Mouse (Mus musculus): ENCODE data around the gene Cxcr5. TPM values are rescaled to one million over a fixed set of nuclear protein-coding genes. Genes with fewer than 3 reads are reported as not detected.

Gene Cxcr5
- polyA plus RNA-seq, 1 experiment from 2014 or later: not detected

- 5% methylated on average over 3 of the region's 3 CpGs for WGBS
- H3K4me1 ChIP-seq (replicated peaks; ENCODE audit: control insufficient read depth, insufficient read depth, low read length): peaks cover 59% of the 10 kb centered on the region
- no peaks in the 10 kb centered on the region for H3K9me3 ChIP-seq (ENCODE audit: control insufficient read depth, low read length)
- peak overlapping the region; percentile 88 for H3K4me2 ChIP-seq (ENCODE audit: low read length)
- H3K36me3 ChIP-seq (ENCODE audit: control insufficient read depth, insufficient read depth): no peaks in the 10 kb centered on the region
- no peak for ATAC-seq
- peak overlapping the region; percentile 95 for H3K27ac ChIP-seq (ENCODE audit: low read length)
- H3K9ac ChIP-seq (replicated peaks; ENCODE audit: low read depth, low read length): peak overlapping the region; percentile 88
- H3K4me3 ChIP-seq (replicated peaks; ENCODE audit: low read length): peak overlapping the region; percentile 73
- H3K27me3 ChIP-seq (replicated peaks; ENCODE audit: control insufficient read depth, insufficient read depth, low read length): no peaks in the 10 kb centered on the region
Observed at GRCm38 (mm10) chr9:44482112-44482511, 79.6 kb downstream of the Cxcr5 start.

GRCm38 (mm10) chr9:44479628-44480428 is 81.8 kb downstream of the Cxcr5 start:
- H3K36me3 ChIP-seq (ENCODE audit: control insufficient read depth, insufficient read depth): no peaks in the 10 kb centered on the region
- H3K4me1 ChIP-seq (replicated peaks; ENCODE audit: control insufficient read depth, insufficient read depth, low read length): peaks cover 36% of the 10 kb centered on the region
- H3K27me3 ChIP-seq (replicated peaks; ENCODE audit: control insufficient read depth, insufficient read depth, low read length): no peaks in the 10 kb centered on the region
- peak overlapping the region; percentile 75 for H3K4me2 ChIP-seq (ENCODE audit: low read length)
- H3K27ac ChIP-seq (ENCODE audit: low read length): peak overlapping the region; percentile 98
- peak overlapping the region; percentile 75 for H3K9ac ChIP-seq (replicated peaks; ENCODE audit: low read depth, low read length)
- H3K4me3 ChIP-seq (replicated peaks; ENCODE audit: low read length): peak overlapping the region; percentile 62
- H3K9me3 ChIP-seq (ENCODE audit: control insufficient read depth, low read length): no peaks in the 10 kb centered on the region
- under 1% methylated on average over 26 of the region's 26 CpGs for WGBS
- ATAC-seq: peak; percentile 64

DNA sequence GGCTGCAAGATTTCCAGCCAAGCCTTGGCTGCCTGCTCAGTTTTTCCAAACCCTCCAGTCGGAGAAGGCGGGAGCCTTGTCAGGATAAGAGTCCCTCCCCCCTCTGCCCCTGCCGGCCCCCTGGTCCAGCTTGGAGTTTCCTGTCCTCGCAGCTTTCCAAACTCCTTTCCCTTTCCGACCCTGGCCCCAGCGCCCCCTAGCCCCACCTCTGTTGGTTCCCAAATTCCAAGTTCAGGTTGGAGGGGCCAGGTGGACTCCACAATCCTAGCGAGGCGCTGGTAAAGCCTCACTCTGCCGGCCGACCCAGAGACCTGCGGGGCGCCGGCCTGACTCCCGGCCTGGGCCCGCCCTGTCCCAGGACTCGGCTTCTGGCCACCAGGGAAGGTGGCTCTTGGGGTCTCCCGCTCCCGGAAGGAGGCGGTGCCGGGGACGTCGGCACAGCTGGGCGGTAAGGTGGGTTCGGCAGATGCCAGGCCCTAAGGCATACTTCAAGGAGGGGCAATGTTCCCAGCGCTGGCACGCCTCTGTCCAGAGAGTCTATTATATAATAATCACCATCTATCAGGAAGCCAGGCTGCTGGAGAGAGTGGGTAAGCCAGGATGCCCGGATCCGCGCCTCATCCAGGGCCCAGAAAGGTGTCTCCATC is 82.6 kb downstream of the Cxcr5 start:
- ATAC-seq: peak; percentile 51
- Histone ChIP-seq H3K4me2 (ENCODE audit: low read length) (peak overlapping the region; percentile 75), H3K36me3 (ENCODE audit: control insufficient read depth, insufficient read depth) (no peaks in the 10 kb centered on the region), H3K27ac (ENCODE audit: low read length) (peak overlapping the region; percentile 98), H3K9ac (replicated peaks; ENCODE audit: low read depth, low read length) (peak overlapping the region; percentile 75), H3K4me3 (replicated peaks; ENCODE audit: low read length) (peak overlapping the region; percentile 62), H3K9me3 (ENCODE audit: control insufficient read depth, low read length) (no peaks in the 10 kb centered on the region), H3K27me3 (replicated peaks; ENCODE audit: control insufficient read depth, insufficient read depth, low read length) (no peaks in the 10 kb centered on the region), H3K4me1 (replicated peaks; ENCODE audit: control insufficient read depth, insufficient read depth, low read length) (peaks cover 29% of the 10 kb centered on the region)
- WGBS: under 1% methylated on average over 27 of the region's 29 CpGs

DNA sequence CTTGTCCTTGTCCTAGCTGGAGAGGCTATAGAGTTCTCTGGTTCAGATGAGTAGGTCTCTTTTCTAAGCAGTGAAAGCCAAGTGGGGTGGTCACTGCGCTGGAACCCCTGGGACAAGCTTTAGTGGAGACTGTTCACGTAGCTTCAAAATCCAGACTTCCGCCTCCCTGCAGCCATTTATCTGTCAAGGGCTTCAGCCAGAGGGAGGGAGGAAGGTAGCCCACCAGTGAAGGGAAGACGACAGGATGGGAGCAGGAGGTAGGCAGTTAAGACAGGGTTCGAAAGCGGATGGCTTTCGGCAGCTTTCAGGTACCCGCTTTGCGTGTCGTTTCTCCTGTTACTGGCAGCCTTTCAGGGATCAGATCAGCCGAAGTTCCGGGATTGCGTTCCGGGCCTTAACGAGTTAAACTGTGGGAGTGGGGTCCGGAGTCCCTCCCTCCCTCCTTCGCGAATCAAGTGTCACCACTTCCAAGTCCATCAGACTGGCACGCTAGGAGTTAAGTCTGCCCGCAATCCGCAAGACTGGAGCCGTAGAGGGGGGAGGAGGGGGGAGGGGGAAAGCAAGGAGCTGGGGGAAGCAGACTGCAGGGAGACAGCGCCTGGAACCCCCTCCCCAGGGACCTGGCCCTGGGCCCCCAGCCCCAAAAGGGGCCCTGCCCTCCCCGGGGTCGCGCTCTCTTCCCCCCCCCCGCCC is 83.3 kb downstream of the Cxcr5 start:
- Histone ChIP-seq H3K9me3 (ENCODE audit: control insufficient read depth, low read length) (no peaks in the 10 kb centered on the region), H3K9ac (replicated peaks; ENCODE audit: low read depth, low read length) (peak overlapping the region; percentile 75), H3K4me1 (replicated peaks; ENCODE audit: control insufficient read depth, insufficient read depth, low read length) (peaks cover 25% of the 10 kb centered on the region), H3K4me3 (replicated peaks; ENCODE audit: low read length) (peak overlapping the region; percentile 62), H3K27me3 (replicated peaks; ENCODE audit: control insufficient read depth, insufficient read depth, low read length) (no peaks in the 10 kb centered on the region), H3K27ac (ENCODE audit: low read length) (peak overlapping the region; percentile 98), H3K4me2 (ENCODE audit: low read length) (peak overlapping the region; percentile 75), H3K36me3 (ENCODE audit: control insufficient read depth, insufficient read depth) (no peaks in the 10 kb centered on the region)
- under 1% methylated on average over 24 of the region's 27 CpGs for WGBS
- ATAC-seq: peak; percentile 41

- no peak for ATAC-seq
- peak overlapping the region; percentile 62 for H3K4me3 ChIP-seq (replicated peaks; ENCODE audit: low read length)
- peak overlapping the region; percentile 98 for H3K27ac ChIP-seq (ENCODE audit: low read length)
- no peaks in the 10 kb centered on the region for H3K36me3 ChIP-seq (ENCODE audit: control insufficient read depth, insufficient read depth)
- no peaks in the 10 kb centered on the region for H3K27me3 ChIP-seq (replicated peaks; ENCODE audit: control insufficient read depth, insufficient read depth, low read length)
- H3K9ac ChIP-seq (replicated peaks; ENCODE audit: low read depth, low read length): peak overlapping the region; percentile 75
- H3K9me3 ChIP-seq (ENCODE audit: control insufficient read depth, low read length): no peaks in the 10 kb centered on the region
- 5% methylated on average over 24 of the region's 24 CpGs for WGBS
- H3K4me2 ChIP-seq (ENCODE audit: low read length): peak overlapping the region; percentile 75
- H3K4me1 ChIP-seq (replicated peaks; ENCODE audit: control insufficient read depth, insufficient read depth, low read length): peaks cover 25% of the 10 kb centered on the region
Observed at GRCm38 (mm10) chr9:44477339-44478228, 84.1 kb downstream of the Cxcr5 start.

- H3K36me3 ChIP-seq (ENCODE audit: control insufficient read depth, insufficient read depth): no peaks in the 10 kb centered on the region
- H3K4me2 ChIP-seq (ENCODE audit: low read length): no peak overlapping the region
- H3K9me3 ChIP-seq (ENCODE audit: control insufficient read depth, low read length): no peaks in the 10 kb centered on the region
- H3K9ac ChIP-seq (replicated peaks; ENCODE audit: low read depth, low read length): no peak overlapping the region
- H3K4me3 ChIP-seq (replicated peaks; ENCODE audit: low read length): no peak overlapping the region
- ATAC-seq: no peak
- 91% methylated on average over 3 of the region's 3 CpGs for WGBS
- peaks cover 17% of the 10 kb centered on the region for H3K4me1 ChIP-seq (replicated peaks; ENCODE audit: control insufficient read depth, insufficient read depth, low read length)
- no peak overlapping the region for H3K27ac ChIP-seq (ENCODE audit: low read length)
- H3K27me3 ChIP-seq (replicated peaks; ENCODE audit: control insufficient read depth, insufficient read depth, low read length): no peaks in the 10 kb centered on the region
Observed at GRCm38 (mm10) chr9:44475936-44476335, 85.7 kb downstream of the Cxcr5 start.

- Histone ChIP-seq H3K27ac (ENCODE audit: low read length) (no peak overlapping the region), H3K27me3 (replicated peaks; ENCODE audit: control insufficient read depth, insufficient read depth, low read length) (no peaks in the 10 kb centered on the region), H3K9me3 (ENCODE audit: control insufficient read depth, low read length) (no peaks in the 10 kb centered on the region), H3K4me1 (replicated peaks; ENCODE audit: control insufficient read depth, insufficient read depth, low read length) (peaks cover 12% of the 10 kb centered on the region), H3K36me3 (ENCODE audit: control insufficient read depth, insufficient read depth) (no peaks in the 10 kb centered on the region), H3K4me2 (ENCODE audit: low read length) (no peak overlapping the region), H3K4me3 (replicated peaks; ENCODE audit: low read length) (no peak overlapping the region), H3K9ac (replicated peaks; ENCODE audit: low read depth, low read length) (no peak overlapping the region)
- no peak for ATAC-seq
- WGBS: 26% methylated on average over 1 of the region's 1 CpGs
Observed at GRCm38 (mm10) chr9:44474327-44474726, 87.3 kb downstream of the Cxcr5 start.

DNA sequence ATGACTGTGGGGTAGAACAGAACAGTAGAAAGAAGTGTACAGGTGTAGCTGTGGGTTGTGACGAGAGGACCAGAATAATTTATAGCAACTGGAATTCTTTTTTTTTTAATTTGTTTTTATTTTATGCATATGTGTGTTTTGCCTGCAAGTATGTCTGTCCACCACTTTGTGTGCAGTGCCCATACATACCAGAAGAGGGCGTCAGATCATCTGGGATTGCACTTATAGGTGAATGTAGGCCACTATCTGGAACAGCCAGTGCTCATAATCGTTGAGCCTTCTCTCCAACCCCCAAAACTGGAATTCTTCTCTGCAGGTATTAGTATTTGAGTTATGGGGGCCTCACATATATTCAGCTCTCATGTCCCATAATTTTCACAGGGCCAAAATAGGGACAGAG is 88.5 kb downstream of the Cxcr5 start:
- Histone ChIP-seq H3K4me2 (ENCODE audit: low read length) (no peak overlapping the region), H3K9ac (replicated peaks; ENCODE audit: low read depth, low read length) (no peak overlapping the region), H3K27ac (ENCODE audit: low read length) (no peak overlapping the region), H3K9me3 (ENCODE audit: control insufficient read depth, low read length) (no peaks in the 10 kb centered on the region), H3K4me1 (replicated peaks; ENCODE audit: control insufficient read depth, insufficient read depth, low read length) (peaks cover 20% of the 10 kb centered on the region), H3K4me3 (replicated peaks; ENCODE audit: low read length) (no peak overlapping the region), H3K36me3 (ENCODE audit: control insufficient read depth, insufficient read depth) (no peaks in the 10 kb centered on the region), H3K27me3 (replicated peaks; ENCODE audit: control insufficient read depth, insufficient read depth, low read length) (no peaks in the 10 kb centered on the region)
- ATAC-seq: no peak
- WGBS: 69% methylated on average over 3 of the region's 3 CpGs

Measured in forebrain, embryonic 16.5 days (tissue).